Mouse (Mus musculus) frontal cortex, adult 2 months (tissue): ENCODE data around the gene Creb5. TPM values are rescaled to one million over a fixed set of nuclear protein-coding genes. Genes with fewer than 3 reads are reported as not detected.
A peak's percentile ranks its signal among the peaks of the same experiment; 100 is the strongest.

Source experiments
- DNase-seq, 2 experiments: peaks; one replicate each; pipeline ENCODE4 v3.0.0; 2022; ENCODE audit warnings: low spot score in 1 of 2; ENCODE audit errors: extremely low spot score in 1 of 2
- polyA plus RNA-seq: library from polyadenylated mRNA; depleted of rRNA; stranded (reverse); fragments of >200 nt; gene quantifications from 2 replicates; pipeline ENCODE4 v1.2.3, GENCODE M21; 2012

Creb5 gene
- polyA plus RNA-seq, 1 experiment: 1.7 TPM

DNA sequence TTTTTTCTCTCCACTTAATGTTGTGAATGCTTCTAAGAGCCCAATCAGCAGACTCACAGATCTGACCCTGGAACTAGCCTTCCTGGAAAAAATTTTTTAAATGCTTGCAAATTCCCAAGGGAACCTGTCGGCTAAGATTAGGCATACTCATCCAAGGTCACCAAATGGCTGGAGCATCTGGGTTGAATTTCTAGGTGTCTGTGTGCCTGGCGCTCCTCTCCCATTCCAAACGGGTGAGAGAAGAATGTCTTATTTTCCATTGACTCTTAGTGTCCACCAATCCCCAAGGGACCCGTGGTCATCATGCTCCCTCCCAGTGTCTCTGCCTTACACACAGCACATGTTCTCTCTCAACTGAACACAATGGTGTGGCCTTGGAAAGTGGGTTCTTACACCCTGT, 244.4 kb downstream of the Creb5 start:
- DNase-seq: no peak

DNA sequence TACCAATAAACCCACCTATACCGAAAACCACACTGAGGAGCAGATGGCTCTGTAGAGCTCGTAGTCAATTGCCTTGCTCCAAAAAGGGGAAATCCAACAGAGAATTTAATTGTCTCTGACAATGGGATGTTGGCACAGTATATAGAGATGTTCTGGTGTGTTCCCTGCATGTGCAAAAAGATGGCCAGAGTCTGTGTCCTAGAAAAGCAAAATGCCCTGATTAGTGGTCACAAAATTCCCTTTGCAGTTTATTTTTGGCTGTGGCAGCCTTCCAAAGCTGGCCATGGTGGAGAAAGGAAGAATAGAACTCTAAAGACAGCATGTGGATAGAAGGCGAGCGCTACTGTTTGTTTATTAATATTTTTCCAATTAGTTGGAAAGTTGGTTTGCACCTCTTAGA, 250.5 kb downstream of the Creb5 start:
- no peak for DNase-seq

DNA sequence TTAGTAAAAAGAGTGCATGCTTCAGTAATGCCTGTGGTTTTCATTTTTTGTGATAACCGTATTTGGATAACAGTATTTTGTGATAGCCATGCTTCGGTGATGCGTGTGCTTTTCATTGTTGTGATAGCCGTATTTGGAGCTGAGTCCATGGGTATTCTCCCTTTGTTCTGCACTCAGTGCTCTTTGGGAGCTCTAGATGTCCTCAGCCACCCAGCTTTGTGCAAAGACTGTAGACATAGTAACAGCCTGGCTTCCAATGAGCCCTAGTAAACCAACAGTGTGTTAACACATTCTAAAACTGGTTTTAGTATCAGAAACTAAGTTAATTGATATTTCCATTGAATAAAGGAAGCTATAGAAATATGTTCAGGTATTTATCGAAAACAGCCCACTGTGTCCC, 254.7 kb downstream of the Creb5 start:
- no peak for DNase-seq

DNA sequence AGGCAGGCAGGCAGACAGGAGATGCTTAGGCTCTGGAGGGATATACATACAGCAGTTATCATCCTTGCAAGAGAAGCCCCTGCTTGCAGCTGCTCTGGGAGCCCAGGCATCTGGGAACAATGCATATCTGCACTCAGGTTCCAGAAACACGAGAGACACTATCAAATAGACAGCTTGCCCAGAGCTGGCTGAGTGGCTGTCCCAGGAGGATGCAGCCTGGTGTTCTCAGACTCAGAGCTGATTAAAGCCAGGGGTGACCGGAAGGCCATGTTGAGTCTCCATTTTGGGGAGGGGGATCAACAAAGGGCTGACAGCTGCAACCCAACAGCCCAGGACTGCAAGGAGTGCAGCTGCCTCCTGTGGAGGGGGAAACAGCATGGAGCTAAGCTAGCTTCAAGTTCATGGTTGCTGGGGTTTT, 258.4 kb downstream of the Creb5 start:
- no peak for DNase-seq

DNA sequence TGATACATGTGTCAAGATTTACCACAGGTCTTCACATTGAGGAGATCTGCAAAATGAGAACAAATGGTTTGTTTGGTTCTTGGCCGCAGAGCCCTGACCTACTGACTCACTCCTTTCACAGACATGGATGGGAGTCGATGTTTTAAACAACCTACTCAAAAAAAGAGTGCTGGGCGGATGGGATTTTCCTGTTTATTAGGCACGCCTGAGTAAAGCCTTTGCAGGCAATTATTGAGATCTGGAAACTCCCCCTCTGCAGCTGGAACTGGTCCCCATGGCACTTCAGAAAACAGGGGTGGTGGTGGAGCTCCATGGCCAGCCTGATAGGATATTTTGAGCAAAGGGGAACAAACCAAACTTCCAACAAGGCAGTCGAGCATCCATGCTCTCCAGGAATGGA, 258.9 kb downstream of the Creb5 start:
- no peak for DNase-seq

DNA sequence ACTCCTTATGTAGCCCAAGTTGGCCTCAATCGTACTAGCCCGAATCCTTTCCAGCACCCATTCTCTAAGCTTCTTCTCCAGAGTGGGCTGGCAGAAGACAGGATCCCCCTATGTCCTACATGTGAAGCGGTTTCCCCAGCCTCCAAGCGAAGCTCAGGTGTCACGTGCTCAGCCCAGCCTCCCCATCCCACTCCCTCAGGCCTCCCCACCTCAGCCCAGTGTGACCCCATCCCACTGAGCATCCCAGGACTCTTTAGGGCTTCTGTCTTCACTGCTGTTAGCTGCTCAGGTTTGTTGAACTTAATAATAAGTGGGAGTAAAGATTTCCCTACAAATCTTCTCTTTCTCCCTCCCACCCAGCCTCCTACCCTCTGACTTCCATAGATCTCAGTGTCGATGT, 261.2 kb downstream of the Creb5 start:
- DNase-seq: no peak

DNA sequence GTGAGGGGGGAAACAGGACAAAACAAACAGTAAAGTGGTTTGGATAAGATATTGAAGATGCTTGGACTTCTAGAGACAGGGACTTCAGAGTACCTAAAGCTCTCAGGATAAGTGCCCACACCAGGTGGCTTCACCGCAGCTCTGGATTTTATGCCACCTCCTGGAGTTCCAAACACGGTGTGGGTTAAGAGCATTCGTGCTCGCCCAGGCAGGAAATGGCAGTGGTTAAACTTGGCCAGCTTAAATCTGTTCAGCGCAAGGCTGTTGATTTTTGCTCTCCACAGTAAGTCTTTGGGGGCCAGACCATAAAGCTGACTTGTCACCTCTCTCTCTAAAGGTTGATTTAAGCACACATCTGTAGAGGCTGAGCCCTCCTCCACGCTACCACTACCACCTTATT, 262.3 kb downstream of the Creb5 start:
- no peak for DNase-seq

DNA sequence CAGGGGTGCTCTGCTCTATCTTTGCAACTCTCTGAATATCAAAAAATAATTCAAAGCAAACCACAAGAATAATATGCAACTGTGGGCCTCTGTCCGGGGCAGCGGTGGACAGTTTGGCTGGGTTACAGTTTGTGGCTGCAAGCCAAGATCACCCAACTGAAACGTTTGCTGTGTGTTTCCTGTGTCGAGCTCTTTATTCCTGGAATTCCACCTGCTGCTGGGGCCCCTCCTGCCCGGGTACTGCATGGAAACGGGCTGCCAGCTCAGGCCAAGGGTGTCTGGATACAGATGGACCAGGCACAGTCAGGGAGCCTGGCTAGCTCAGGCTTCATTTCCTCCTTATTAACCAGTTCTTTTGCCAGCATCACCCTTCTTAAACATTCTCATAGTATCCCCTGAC, 269.0 kb downstream of the Creb5 start:
- no peak for DNase-seq

DNA sequence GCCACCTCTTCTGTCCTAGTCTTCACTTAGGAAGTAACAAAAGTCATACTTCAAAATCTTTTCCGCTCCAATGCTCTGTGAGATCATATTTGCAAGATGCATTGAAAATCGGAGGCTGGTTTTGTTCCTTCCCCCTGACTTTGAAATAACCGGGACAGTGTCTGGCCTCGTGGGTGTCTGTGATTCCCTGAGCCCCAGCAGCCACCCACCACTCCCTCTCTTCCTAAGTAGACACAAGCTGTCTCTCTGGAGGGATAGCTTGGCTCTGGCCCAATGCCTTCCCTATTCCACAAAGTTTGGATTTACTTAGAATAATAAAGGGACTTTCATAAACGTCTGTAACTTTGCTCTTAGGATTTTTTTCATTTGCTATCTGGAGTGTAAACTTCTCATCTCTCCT, 273.9 kb downstream of the Creb5 start:
- no peak for DNase-seq

DNA sequence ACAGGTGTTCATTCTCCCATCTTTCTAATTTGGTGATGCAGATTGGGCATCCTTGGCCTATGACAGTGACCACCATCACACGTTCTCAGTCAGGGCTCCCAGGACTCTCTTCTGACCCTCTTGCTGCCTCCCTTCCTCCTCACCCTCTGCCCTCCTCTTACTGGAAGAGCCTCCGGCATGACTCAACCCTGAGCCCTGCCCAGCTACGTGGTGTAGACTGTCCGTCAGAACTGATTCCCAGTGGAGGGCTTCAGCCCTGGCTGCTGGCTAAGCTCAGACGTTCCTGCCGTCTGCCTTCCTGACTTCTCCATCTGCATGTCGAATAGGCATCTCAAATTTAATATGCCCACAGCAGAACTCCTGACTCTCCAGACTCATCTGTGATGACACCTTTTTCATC, 275.5 kb downstream of the Creb5 start:
- DNase-seq: no peak

DNA sequence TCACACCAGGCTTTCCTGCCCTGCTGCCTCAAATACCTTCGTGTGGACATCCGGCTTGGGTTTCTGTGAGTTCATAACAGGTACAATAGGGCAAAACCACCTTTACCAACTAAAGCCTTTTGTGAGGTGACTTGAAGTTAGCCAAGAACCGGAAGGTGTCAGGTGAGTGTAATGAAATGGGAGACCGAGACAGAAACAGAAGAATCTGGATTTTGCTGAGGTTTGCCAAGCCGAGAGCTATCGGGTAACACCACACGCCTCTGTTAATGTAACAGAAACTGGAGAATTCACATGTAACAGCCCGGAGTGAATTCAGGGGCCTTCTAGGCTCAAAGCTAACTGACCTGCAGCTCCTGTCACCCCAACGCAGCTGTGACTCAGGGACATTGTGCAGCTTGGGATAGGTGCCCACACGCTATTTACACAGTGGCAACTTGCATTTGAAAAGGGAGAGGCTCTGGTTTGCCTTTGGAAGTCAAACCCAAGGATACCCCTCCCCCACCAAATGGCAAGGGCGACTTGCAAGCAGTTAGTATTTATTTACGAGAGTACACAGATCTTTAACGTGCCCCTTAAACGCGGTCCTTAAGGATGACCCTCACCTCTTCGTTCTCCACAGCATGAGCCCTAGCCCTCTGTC, 276.6 kb downstream of the Creb5 start:
- no peak for DNase-seq

DNA sequence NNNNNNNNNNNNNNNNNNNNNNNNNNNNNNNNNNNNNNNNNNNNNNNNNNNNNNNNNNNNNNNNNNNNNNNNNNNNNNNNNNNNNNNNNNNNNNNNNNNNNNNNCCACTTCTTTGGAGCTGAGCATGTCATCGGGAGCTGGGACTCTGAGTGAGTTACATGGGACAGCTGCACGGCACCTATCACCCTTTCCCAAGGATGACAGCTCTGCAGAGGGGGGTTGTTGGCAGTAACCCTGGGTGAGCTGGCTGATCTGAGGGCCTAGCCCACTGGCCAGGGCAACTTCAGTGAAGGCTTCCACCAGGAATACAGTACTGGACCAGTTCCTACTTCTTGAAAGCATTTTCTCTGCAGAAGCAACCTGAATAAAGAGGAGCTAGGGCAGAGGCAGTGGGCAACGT, 282.4 kb downstream of the Creb5 start:
- no peak for DNase-seq

DNA sequence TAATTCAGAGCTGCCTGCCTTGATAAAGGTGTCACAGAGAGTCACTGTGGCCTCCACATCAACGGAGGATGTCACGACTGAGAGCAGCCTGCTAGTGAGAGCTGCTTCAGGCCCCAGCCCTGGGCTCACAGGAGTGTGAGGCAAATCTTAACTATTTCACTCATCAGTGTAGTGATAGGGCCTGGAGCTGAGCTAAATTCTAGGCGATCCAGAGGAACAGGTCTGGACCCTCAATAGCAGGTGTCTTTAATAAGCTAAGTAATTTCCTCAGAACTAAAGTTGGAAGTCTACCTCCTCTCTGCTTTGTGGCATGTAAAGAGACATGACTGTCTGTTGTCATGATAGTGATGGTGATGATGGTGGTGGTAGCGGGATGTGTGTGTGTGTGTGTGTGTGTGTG, 283.8 kb downstream of the Creb5 start:
- DNase-seq: no peak

DNA sequence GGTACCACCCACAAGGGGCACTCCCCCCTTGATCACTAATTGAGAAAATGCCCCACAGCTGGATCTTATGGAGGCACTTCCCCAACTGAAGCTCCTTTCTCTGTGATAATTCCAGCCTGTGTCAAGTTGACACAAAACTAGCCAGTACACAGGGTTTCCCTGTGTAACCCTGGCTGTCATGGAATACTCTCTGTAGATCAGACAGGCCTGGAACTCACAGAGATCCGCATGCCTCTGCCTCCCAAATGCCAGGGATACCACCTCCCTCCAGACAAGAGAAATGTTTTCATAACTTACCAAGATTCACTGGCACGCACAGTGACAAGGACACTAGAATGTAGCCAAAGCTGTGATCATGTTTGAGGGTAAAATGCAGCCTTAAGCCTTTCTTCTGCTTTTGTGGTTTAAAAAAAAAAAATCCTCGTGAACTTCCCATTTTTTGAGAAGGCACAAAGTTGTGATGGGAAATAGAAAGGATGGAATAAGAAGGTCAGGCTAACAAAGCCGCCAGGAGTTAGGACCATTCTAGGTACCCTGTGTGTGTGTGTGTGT, 284.6 kb downstream of the Creb5 start:
- DNase-seq: no peak

DNA sequence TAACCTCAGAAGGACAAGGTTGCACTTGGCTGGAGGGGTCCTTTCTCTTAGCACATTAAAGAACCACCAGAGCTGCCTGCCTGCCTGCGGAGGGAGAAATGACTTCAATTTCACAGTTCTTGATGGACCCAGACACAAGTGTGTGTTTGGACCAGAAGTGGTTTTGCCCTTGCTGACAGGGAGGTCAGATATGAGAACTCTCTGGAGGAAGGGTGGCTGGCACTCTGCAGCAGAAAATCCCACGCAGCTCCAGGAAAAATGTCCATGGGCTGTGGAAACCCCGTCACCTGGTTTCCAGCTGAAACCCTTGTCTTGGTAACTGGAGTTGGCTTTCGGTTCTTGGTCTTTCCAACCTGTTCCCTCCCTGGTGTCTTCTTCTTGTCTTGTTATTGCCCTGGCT, 285.4 kb downstream of the Creb5 start:
- DNase-seq: no peak

DNA sequence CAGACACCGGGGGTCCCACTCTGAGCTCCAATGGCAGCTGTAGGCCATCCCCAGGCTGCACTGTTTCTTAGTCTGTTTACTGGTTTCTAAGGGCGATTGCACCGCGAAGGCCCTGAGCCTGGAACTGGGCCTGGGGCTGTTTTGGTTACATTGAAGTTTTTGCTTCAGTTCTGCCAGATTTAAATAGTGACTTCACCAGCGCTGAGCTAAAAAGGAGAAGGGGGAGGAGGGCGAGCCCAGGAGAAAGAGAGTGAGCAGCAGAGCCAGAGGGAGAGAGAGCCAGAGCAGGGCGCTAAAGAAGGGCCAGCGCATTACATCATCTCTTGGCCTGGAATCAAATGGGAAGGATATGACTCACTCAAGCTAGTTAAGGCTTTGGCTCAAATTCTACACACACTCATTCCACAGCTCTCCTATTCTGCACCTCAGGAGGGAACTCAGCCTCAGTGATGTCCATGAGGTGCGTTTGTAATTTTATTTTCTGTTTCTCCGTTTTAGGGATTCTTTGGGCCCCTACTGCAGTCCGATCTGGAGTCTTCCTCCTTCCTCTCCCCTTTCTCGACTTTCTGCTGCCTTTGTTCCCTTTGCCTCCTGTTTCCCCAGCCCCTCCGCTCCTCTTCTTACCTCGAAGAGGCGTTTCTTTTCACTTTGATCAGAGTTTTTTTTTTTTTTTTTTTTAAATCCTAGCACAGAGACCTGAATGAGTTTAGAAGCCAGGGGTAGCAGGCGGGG, 286.1 kb downstream of the Creb5 start:
- DNase-seq: peak; percentile 81 to 95

DNA sequence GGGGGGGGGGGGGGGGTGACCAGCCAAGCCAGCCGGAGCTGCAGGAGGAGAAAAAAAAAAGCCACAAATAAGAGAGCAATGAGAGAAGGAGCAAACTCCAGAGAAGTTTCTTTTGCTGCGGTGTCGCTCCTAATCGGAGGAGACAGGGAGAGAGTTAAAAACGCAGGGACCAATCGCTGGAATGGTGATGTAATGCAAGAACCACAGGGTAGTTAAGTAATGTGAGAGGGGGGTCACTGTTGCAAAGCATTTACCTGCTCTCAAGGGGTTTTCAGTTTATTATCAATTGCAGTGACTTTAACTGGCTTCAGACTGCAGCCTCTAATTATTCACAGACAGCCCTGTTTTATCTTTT, 286.6 kb downstream of the Creb5 start:
- no peak for DNase-seq

DNA sequence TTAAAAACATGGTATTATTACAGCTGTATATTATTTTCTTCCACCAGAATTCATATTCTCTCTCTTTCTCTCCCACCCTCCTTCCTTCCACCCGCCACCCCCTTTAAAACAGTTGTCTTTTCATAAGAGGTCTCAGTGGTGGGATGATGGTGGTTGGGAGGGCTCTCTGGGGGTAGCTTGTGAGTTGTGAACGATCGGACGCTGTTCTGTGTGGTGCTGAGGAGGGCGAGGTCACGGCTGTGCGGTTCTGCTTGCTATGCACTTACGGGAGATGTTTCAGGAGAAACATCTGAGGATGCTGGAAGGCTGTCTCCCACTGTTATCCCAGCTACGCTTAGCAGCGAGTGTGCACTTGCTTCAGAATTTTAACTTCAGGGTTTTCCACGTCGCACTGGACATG, 287.0 kb downstream of the Creb5 start:
- no peak for DNase-seq

DNA sequence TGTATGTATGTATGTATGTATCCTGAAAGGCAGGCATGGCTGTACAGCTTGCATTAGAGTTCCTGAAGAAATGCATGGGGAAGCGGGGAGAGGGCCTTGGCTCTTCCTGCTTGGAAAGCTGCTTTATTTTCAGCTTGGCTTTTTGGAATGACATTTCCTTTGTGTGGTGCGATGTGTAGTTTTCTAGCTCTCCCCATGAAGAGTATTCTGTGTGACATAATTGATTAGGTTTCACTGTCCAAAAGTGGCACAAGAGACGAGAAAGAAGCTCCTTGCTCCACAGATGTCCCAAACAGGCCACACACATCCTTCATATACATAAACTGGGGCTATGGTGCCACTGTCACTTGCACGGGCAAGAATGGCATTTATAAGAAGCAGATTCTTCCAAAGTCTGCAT, 288.1 kb downstream of the Creb5 start:
- DNase-seq: no peak

DNA sequence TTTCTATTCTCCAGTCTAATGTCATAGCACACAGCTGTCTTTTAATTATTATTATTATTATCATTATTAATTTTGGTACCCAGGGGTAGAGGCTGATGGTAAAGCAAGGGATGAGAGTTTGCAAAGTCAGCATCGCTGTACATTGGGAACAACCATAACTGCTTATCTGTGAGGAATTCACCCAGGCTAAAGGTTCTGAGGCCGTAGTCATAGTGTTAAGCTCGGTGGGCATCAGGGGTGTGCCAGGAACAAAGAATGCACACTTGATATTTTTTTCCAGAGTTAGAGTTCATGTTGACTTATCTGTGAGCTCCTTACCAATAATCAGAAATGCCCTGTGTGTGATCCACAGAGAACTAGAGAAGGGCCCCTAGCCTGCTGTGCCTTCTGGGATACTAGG, 288.8 kb downstream of the Creb5 start:
- DNase-seq: no peak

DNA sequence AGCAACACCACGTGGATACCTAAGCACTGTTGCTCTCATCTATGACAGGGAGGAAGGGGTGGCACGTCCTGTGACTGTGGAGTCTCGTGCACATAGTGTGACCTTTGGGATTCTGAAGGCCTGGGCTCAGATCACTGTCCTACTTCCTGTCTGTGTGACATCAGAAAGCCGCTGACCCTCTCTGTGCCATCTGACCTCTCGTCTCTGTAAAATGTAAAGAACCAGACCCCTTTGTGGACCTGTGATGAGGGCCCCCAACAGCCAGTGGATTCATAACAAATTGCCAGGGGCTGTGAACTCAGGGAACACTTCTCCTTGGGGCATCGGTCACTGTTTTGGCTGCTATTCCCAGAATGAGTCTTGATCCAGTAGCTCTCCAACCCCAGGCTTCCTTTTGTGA, 289.8 kb downstream of the Creb5 start:
- no peak for DNase-seq

DNA sequence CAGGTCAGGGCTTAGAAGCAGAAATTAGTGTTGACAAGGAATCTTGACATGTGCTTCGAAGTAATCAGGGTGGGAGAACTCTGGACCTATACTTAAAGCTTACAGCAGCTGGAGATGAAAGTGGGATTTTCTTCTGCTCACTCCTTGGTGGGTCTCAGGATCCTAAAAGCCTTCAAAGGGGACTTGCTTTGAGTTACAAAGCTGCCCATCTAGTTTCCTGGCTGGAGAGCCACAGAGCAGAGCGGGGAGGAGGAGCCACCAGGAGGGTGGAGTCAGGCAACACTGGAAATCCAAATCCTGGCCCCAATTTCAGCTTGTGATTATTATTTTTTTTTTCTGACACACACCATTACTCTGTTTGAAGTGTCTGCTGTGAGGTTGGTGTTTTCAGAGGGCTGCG, 290.7 kb downstream of the Creb5 start:
- no peak for DNase-seq
